Mouse (Mus musculus): ENCODE data around the gene Pold4.

Pold4 gene

GRCm38 (mm10) chr19:4203604-4204326 is 27.9 kb upstream of the Pold4 start:
- DNase-seq (ENCODE audit: low read depth): peak; percentile 72

- DNase-seq (ENCODE audit: low read depth): no peak
These were observed 26.8 kb upstream of the Pold4 start for GRCm38 (mm10) chr19:4204889-4205288.

- peak; percentile 83 for DNase-seq (ENCODE audit: low read depth)
These were observed 24.7 kb upstream of the Pold4 start for GRCm38 (mm10) chr19:4206971-4207370.

GRCm38 (mm10) chr19:4208563-4208962 is 23.1 kb upstream of the Pold4 start:
- DNase-seq (ENCODE audit: low read depth): no peak

GRCm38 (mm10) chr19:4211891-4212588 is 19.7 kb upstream of the Pold4 start:
- no peak for DNase-seq (ENCODE audit: low read depth)

- DNase-seq (ENCODE audit: low read depth): peak; percentile 58
These were observed 18.1 kb upstream of the Pold4 start for GRCm38 (mm10) chr19:4213524-4213974.

GRCm38 (mm10) chr19:4214071-4214770 is 17.5 kb upstream of the Pold4 start, which contains the start of the genes Clcf1 and AC109138.7:
Gene Clcf1, plus strand, starts transcription at chr19:4214238.
Gene AC109138.7, plus strand, starts transcription at chr19:4214357.
- DNase-seq (ENCODE audit: low read depth): peak; percentile 92

- DNase-seq (ENCODE audit: low read depth): peak; percentile 56
These were observed 16.8 kb upstream of the Pold4 start for GRCm38 (mm10) chr19:4214771-4215450.

- DNase-seq (ENCODE audit: low read depth): peak; percentile 46
These were observed 16.3 kb upstream of the Pold4 start for GRCm38 (mm10) chr19:4215451-4215840.

- peak; percentile 35 for DNase-seq (ENCODE audit: low read depth)
These were observed 15.5 kb upstream of the Pold4 start for GRCm38 (mm10) chr19:4216041-4216685.

GRCm38 (mm10) chr19:4217140-4217539 is 14.6 kb upstream of the Pold4 start:
- no peak for DNase-seq (ENCODE audit: low read depth)

GRCm38 (mm10) chr19:4217855-4218254 is 13.8 kb upstream of the Pold4 start:
- DNase-seq (ENCODE audit: low read depth): no peak

- no peak for DNase-seq (ENCODE audit: low read depth)
These were observed 13.4 kb upstream of the Pold4 start for GRCm38 (mm10) chr19:4218293-4218692.

- DNase-seq (ENCODE audit: low read depth): peak; percentile 65
These were observed 12.9 kb upstream of the Pold4 start for GRCm38 (mm10) chr19:4218784-4219183.

GRCm38 (mm10) chr19:4219943-4220342 is 11.8 kb upstream of the Pold4 start:
- DNase-seq (ENCODE audit: low read depth): no peak

GRCm38 (mm10) chr19:4220416-4220815 is 11.3 kb upstream of the Pold4 start:
- no peak for DNase-seq (ENCODE audit: low read depth)

GRCm38 (mm10) chr19:4220957-4221743 is 10.5 kb upstream of the Pold4 start:
- DNase-seq (ENCODE audit: low read depth): no peak

GRCm38 (mm10) chr19:4222165-4222564 is 9.5 kb upstream of the Pold4 start:
- no peak for DNase-seq (ENCODE audit: low read depth)

GRCm38 (mm10) chr19:4226779-4227178 is 4.9 kb upstream of the Pold4 start:
- no peak for DNase-seq (ENCODE audit: low read depth)

- DNase-seq (ENCODE audit: low read depth): peak; percentile 59
These were observed 4.3 kb upstream of the Pold4 start for GRCm38 (mm10) chr19:4227446-4227845.

Data from induced T-regulatory cell, adult 2 months (primary cell).